Mouse (Mus musculus) brain, embryonic 14.5 days (tissue): ENCODE measurements around the gene Mitf.

ENCODE experiments used
- CTCF ChIP-seq: fragments of 200-500 bp; IDR thresholded peaks from 2 replicates; pipeline ENCODE4 v1.5.1; 2012; ENCODE audit warnings: inconsistent platforms, mild to moderate bottlenecking, moderate library complexity, borderline replicate concordance; ENCODE audit not compliant: insufficient read depth, insufficient read length; ENCODE audit errors: extremely low read depth
- POLR2A ChIP-seq: fragments of 200-500 bp; IDR thresholded peaks from 2 replicates; pipeline ENCODE4 v1.6.1; 2012; ENCODE audit warnings: mild to moderate bottlenecking, inconsistent platforms, borderline replicate concordance; ENCODE audit not compliant: poor library complexity, insufficient read depth, insufficient read length, severe bottlenecking; ENCODE audit errors: extremely low read depth

GRCm38 (mm10) chr6:97897191-97897590 is 90.3 kb downstream of the Mitf start:
- TF ChIP-seq POLR2A (no peak), CTCF (no peak)
